Mouse (Mus musculus) intestine, embryonic 16.5 days (tissue): ENCODE data around the gene Wdr82. TPM values are rescaled to one million over a fixed set of nuclear protein-coding genes. Genes with fewer than 3 reads are reported as not detected.

ENCODE experiments used
- ATAC-seq: fragments of 200-750 bp; cut with Nextera tagmentation; 2 replicates; pipeline ENCODE4 v1.8.0; 2017; ENCODE audit warnings: moderate TSS enrichment, moderate library complexity
- H3K27ac ChIP-seq: fragments of 300-500 bp; sonication (generic); 2 replicates; pipeline ENCODE4 v1.5.1; 2014; ENCODE audit warnings: mild to moderate bottlenecking, low read length
- H3K27me3 ChIP-seq: fragments of 300-500 bp; sonication (generic); replicated peaks from 2 replicates; pipeline ENCODE4 v1.6.1; 2014; ENCODE audit warnings: low read length, control low read depth, mixed read lengths; ENCODE audit not compliant: control insufficient read depth, insufficient read depth
- H3K36me3 ChIP-seq: fragments of 300-500 bp; sonication (generic); 2 replicates; pipeline ENCODE4 v1.6.1; 2014; ENCODE audit warnings: low read length, control low read depth; ENCODE audit not compliant: control insufficient read depth, insufficient read depth
- H3K4me1 ChIP-seq: fragments of 300-500 bp; sonication (generic); 2 replicates; pipeline ENCODE4 v1.6.1; 2014; ENCODE audit warnings: low read length, control low read depth, mixed read lengths; ENCODE audit not compliant: control insufficient read depth, insufficient read depth
- H3K4me2 ChIP-seq: fragments of 300-500 bp; sonication (generic); 2 replicates; pipeline ENCODE4 v1.6.1; 2014; ENCODE audit warnings: low read depth, low read length, control low read depth
- H3K4me3 ChIP-seq: fragments of 300-500 bp; sonication (generic); 2 replicates; pipeline ENCODE4 v1.5.1; 2014; ENCODE audit warnings: mild to moderate bottlenecking, low read length
- H3K9ac ChIP-seq: fragments of 300-500 bp; sonication (generic); 2 replicates; pipeline ENCODE4 v1.6.1; 2014; ENCODE audit warnings: low read depth, low read length
- H3K9me3 ChIP-seq: fragments of 300-500 bp; sonication (generic); 2 replicates; pipeline ENCODE4 v1.6.1; 2016; ENCODE audit warnings: low read length, control low read depth; ENCODE audit not compliant: control insufficient read depth
- WGBS: fragments of 180-500 bp; shearing (Covaris S2); extraction: QIAGEN DNeasy Blood & Tissue Kit; methylation state at CpG from one replicate; pipeline ENCODE4 v1.1.7; 2014; 5-methylcytosine and 5-hydroxymethylcytosine counted together
- polyA plus RNA-seq: library from polyadenylated mRNA; unstranded; fragments of >200 nt; fragmentation: Nextera tagmentation; extraction: Ambion mirVana; gene quantifications from 2 replicates; pipeline ENCODE4 v1.2.1, GENCODE M21; 2015

Gene Wdr82
- polyA plus RNA-seq, 1 experiment from 2014 or later, result 12.8 TPM

DNA sequence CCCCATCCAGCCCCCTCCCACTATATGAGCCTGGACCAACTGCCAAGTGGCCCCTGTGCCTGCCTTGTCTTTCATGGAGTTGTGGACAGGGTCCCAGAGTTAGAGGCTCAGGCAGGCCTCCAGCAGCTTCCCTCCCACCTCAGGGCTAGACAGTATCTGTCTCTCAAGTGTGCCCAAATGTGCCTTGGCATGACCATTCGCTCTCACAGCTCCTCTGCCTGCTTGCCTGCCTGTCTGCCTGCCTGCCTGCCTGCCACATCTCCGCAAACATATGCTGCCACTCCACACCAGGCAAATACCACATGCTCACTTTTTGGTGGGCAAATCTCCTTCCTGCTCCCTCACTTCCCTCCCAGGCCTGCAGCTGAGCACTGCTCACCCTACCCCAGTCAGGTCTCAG lies 25.1 kb upstream of the Wdr82 start:
- no peak overlapping the region for H3K9ac ChIP-seq
- peaks cover 9% of the 10 kb centered on the region; the same call in 1 of the 2 replicates for H3K4me1 ChIP-seq
- H3K4me3 ChIP-seq, result no peak overlapping the region
- H3K36me3 ChIP-seq, result no peaks in the 10 kb centered on the region
- H3K4me2 ChIP-seq, result no peak overlapping the region
- 84% methylated on average over 2 of the region's 2 CpGs for WGBS
- H3K9me3 ChIP-seq, result no peaks in the 10 kb centered on the region
- H3K27me3 ChIP-seq, result peaks cover 31% of the 10 kb centered on the region
- ATAC-seq, result no peak
- no peak overlapping the region for H3K27ac ChIP-seq

DNA sequence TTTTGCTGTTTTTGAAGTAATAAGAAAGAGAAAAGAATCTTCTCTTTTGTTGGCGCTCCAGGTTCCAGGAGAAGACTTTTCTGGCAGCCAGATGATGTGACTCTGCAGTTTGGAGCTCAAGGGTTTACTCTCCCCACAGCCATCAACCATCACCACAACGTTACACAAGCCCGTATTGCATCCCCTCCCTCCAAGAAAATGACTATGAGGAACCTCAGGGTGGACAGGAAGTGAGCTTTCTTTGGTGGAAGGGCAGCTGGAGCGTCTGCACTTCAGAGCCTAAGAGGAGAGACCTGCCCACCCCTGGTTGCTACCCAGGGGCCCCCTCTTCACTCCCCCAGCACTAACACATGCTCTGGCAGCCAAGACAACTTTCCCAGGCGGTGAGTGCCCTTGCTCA lies 23.4 kb upstream of the Wdr82 start:
- H3K27ac ChIP-seq, result no peak overlapping the region
- H3K36me3 ChIP-seq, result no peaks in the 10 kb centered on the region
- 35% methylated on average over 5 of the region's 5 CpGs for WGBS
- H3K4me2 ChIP-seq, result no peak overlapping the region
- no peak overlapping the region for H3K4me3 ChIP-seq
- peaks cover 9% of the 10 kb centered on the region; the same call in 1 of the 2 replicates for H3K4me1 ChIP-seq
- no peak overlapping the region for H3K9ac ChIP-seq
- ATAC-seq, result no peak
- H3K27me3 ChIP-seq, result peaks cover 32% of the 10 kb centered on the region
- H3K9me3 ChIP-seq, result no peaks in the 10 kb centered on the region

DNA sequence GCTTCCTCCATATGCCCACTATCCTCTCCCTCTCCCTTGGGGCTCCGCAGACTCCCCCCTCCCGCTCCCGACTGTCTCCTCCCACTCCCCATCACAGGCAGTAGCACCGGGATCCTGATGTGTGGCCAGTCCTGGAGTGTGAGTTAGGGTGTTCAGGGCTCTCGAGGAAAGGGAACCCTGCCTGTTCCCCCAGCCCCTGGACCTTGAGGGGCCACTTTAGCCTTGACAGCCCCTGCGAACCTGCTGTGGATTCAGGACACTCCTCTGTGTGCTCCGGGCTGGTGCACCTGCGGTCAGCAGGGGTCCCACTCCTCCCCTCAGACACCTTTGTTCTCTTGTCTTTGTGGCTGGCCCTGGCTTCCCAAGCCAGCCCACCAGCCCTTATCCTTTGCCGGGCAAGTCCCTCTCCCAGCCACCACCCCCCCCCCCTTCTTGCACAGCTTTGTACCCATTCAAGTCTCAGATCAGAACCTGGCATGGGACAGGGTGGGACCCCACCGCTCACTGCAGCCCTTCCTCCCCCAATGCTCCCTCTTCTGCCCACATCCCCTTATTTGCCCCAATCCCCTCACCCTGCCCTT lies 22.8 kb upstream of the Wdr82 start:
- H3K36me3 ChIP-seq, result no peaks in the 10 kb centered on the region
- no peak overlapping the region for H3K27ac ChIP-seq
- H3K9ac ChIP-seq, result no peak overlapping the region
- H3K4me2 ChIP-seq, result peak overlapping the region; percentile 56; the same call in 1 of the 2 replicates
- peaks cover 32% of the 10 kb centered on the region for H3K27me3 ChIP-seq
- no peak for ATAC-seq
- WGBS, result 5% methylated on average over 10 of the region's 10 CpGs
- peak overlapping the region; percentile 38; the same call in 1 of the 2 replicates for H3K4me3 ChIP-seq
- no peaks in the 10 kb centered on the region for H3K9me3 ChIP-seq
- peaks cover 9% of the 10 kb centered on the region; the same call in 1 of the 2 replicates for H3K4me1 ChIP-seq

GRCm38 (mm10) chr9:106148541-106149398 lies 22.0 kb upstream of the Wdr82 start:
- H3K36me3 ChIP-seq, result no peaks in the 10 kb centered on the region
- H3K4me3 ChIP-seq, result peak overlapping the region; percentile 38
- H3K9me3 ChIP-seq, result no peaks in the 10 kb centered on the region
- H3K4me1 ChIP-seq, result peaks cover 9% of the 10 kb centered on the region; the same call in 1 of the 2 replicates
- H3K9ac ChIP-seq, result peak overlapping the region; percentile 54
- ATAC-seq, result peak; percentile 69
- H3K4me2 ChIP-seq, result peak overlapping the region; percentile 56
- H3K27ac ChIP-seq, result no peak overlapping the region
- H3K27me3 ChIP-seq, result peaks cover 32% of the 10 kb centered on the region
- 1% methylated on average over 35 of the region's 36 CpGs for WGBS

DNA sequence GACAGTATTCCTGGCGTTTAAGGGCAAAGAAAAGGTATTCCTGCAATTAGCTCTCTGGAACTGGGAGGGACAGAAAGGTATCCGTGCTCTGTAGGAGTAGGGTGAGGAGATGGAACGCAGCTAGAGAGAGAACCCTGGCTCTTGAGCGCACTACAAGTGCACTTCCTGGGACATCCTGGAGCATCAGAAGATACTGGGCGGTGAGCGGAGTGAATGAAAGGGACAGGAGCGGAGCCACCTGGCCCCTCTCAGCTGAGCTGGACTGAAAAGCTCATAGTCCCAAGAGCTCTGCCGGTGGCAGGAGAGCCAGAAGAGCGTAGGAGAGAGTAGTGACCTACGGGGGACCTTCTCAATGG lies 21.4 kb upstream of the Wdr82 start:
- H3K4me2 ChIP-seq, result peak overlapping the region; percentile 56
- no peaks in the 10 kb centered on the region for H3K9me3 ChIP-seq
- H3K4me1 ChIP-seq, result peaks cover 9% of the 10 kb centered on the region; the same call in 1 of the 2 replicates
- no peak for ATAC-seq
- H3K27ac ChIP-seq, result no peak overlapping the region
- H3K36me3 ChIP-seq, result no peaks in the 10 kb centered on the region
- peak overlapping the region; percentile 38 for H3K4me3 ChIP-seq
- H3K9ac ChIP-seq, result no peak overlapping the region
- peaks cover 32% of the 10 kb centered on the region for H3K27me3 ChIP-seq
- 20% methylated on average over 10 of the region's 10 CpGs for WGBS

- Histone ChIP-seq H3K27me3 (peaks cover 16% of the 10 kb centered on the region), H3K9ac (no peak overlapping the region), H3K27ac (no peak overlapping the region), H3K4me3 (no peak overlapping the region), H3K36me3 (no peaks in the 10 kb centered on the region), H3K4me1 (0 out of 2 replicates have a peak, but pooled peaks cover 2% of the 10 kb centered on the region), H3K9me3 (no peaks in the 10 kb centered on the region), H3K4me2 (no peak overlapping the region)
- no peak for ATAC-seq
- WGBS, result 82% methylated on average over 9 of the region's 9 CpGs
Measured at GRCm38 (mm10) chr9:106154106-106154505, 16.6 kb upstream of the Wdr82 start.

- Histone ChIP-seq H3K4me2 (no peak overlapping the region), H3K9me3 (no peaks in the 10 kb centered on the region), H3K4me3 (no peak overlapping the region), H3K36me3 (no peaks in the 10 kb centered on the region), H3K27me3 (no peaks in the 10 kb centered on the region; the same call in 1 of the 2 replicates), H3K9ac (no peak overlapping the region), H3K27ac (no peak overlapping the region), H3K4me1 (0 out of 2 replicates have a peak, but pooled peaks cover 3% of the 10 kb centered on the region)
- 47% methylated on average over 5 of the region's 5 CpGs for WGBS
- no peak for ATAC-seq
Measured at GRCm38 (mm10) chr9:106156419-106156818, 14.3 kb upstream of the Wdr82 start.

- ATAC-seq, result no peak
- Histone ChIP-seq H3K9me3 (no peaks in the 10 kb centered on the region), H3K9ac (no peak overlapping the region), H3K27ac (no peak overlapping the region), H3K4me3 (no peak overlapping the region), H3K27me3 (no peaks in the 10 kb centered on the region), H3K36me3 (no peaks in the 10 kb centered on the region), H3K4me2 (no peak overlapping the region), H3K4me1 (0 out of 2 replicates have a peak, but pooled peaks cover 3% of the 10 kb centered on the region)
- WGBS, result 79% methylated on average over 21 of the region's 21 CpGs
Measured at GRCm38 (mm10) chr9:106156921-106157622, 13.7 kb upstream of the Wdr82 start.

- 0 out of 2 replicates have a peak, but pooled peaks cover 3% of the 10 kb centered on the region for H3K4me1 ChIP-seq
- no peak overlapping the region for H3K4me2 ChIP-seq
- WGBS, result 79% methylated on average over 10 of the region's 10 CpGs
- no peak overlapping the region for H3K27ac ChIP-seq
- H3K36me3 ChIP-seq, result no peaks in the 10 kb centered on the region
- H3K27me3 ChIP-seq, result no peaks in the 10 kb centered on the region
- no peak overlapping the region for H3K9ac ChIP-seq
- H3K4me3 ChIP-seq, result no peak overlapping the region
- peak; percentile 6 for ATAC-seq
- no peaks in the 10 kb centered on the region for H3K9me3 ChIP-seq
Measured at GRCm38 (mm10) chr9:106157623-106157925, 13.2 kb upstream of the Wdr82 start.
